Mouse (Mus musculus): ENCODE measurements around the gene Ank3. TPM values are rescaled to one million over a fixed set of nuclear protein-coding genes. Genes with fewer than 3 reads are reported as not detected.

Gene Ank3
- polyA plus RNA-seq, 1 experiment from 2014 or later: 38.7 TPM

DNA sequence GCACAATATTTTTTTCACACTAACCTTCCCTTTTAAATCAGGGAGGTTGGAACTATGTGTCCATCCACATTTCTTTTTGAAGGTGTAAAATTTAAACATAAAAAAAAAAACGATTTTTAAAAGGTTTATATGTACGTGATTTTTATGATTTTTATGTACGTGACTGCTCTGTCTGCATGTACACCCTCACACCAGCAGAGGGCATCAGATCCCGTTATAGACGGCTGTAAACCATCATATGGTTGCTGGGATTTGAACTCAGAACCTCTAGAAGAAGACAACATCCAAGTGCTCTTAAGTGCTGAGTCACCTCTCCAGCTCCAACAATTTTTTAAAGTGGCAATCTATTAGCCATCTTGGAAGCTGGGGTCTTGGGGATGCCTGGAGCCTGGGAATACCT, 605.5 kb downstream of the Ank3 start:
- WGBS: 91% methylated on average over 5 of the region's 5 CpGs
- Histone ChIP-seq H3K4me3 (no peak overlapping the region), H3K27me3 (no peaks in the 10 kb centered on the region), H3K4me1 (no peaks in the 10 kb centered on the region), H3K9ac (no peak overlapping the region), H3K9me3 (no peaks in the 10 kb centered on the region), H3K27ac (no peak overlapping the region), H3K4me2 (replicated peaks) (no peak overlapping the region), H3K36me3 (peaks cover 26% of the 10 kb centered on the region)
- no peak for ATAC-seq (ENCODE audit: insufficient number of reproducible peaks, insufficient read depth, low FRiP score, low TSS enrichment)

DNA sequence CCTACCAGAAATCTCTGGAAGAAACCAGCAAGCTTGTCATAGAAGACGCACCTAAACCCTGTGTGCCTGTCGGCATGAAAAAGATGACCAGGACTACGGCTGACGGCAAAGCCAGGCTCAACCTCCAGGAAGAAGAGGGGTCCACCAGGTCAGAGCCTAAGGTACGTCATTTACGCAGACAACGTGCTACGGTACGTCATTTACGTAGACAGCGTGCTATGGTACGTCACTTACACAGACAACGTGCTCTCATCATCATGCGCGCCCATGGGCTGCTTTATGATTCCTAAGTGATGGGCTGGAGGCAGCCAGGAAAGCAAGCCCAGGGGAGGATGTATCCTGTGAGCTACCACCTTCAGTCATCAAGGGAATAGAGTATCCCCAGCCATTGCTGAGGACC, 606.3 kb downstream of the Ank3 start:
- H3K4me3 ChIP-seq: no peak overlapping the region
- H3K9me3 ChIP-seq: no peaks in the 10 kb centered on the region
- no peak overlapping the region for H3K27ac ChIP-seq
- no peaks in the 10 kb centered on the region for H3K27me3 ChIP-seq
- peaks cover 24% of the 10 kb centered on the region for H3K36me3 ChIP-seq
- no peak for ATAC-seq (ENCODE audit: insufficient number of reproducible peaks, insufficient read depth, low FRiP score, low TSS enrichment)
- H3K4me2 ChIP-seq (replicated peaks): no peak overlapping the region
- WGBS: 97% methylated on average over 15 of the region's 15 CpGs
- no peaks in the 10 kb centered on the region for H3K4me1 ChIP-seq
- H3K9ac ChIP-seq: no peak overlapping the region

DNA sequence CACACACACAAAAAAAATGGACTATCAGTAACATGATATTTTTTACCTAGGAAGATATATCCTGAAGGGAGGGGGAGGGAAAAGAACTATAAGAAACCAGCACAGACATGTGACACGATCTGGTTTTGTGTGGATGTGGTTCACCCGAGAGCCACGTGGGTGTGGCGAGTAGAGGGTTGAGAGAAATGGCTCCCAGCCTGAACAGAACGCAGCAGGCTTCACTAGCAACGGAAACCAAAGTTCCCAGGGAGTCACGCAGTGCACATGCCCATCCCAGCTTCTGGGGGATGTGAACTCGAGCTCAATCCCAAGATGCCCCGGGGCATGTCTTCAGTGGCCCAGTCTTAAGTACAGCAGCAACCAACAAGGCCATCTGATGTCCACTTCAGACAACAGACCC, 607.8 kb downstream of the Ank3 start:
- Histone ChIP-seq H3K27ac (no peak overlapping the region), H3K4me1 (peaks cover 8% of the 10 kb centered on the region; the same call in 1 of the 2 replicates), H3K4me3 (no peak overlapping the region), H3K9me3 (no peaks in the 10 kb centered on the region), H3K9ac (no peak overlapping the region), H3K36me3 (peaks cover 21% of the 10 kb centered on the region), H3K4me2 (replicated peaks) (no peak overlapping the region), H3K27me3 (no peaks in the 10 kb centered on the region)
- 43% methylated on average over 9 of the region's 9 CpGs for WGBS
- ATAC-seq (ENCODE audit: insufficient number of reproducible peaks, insufficient read depth, low FRiP score, low TSS enrichment): no peak

DNA sequence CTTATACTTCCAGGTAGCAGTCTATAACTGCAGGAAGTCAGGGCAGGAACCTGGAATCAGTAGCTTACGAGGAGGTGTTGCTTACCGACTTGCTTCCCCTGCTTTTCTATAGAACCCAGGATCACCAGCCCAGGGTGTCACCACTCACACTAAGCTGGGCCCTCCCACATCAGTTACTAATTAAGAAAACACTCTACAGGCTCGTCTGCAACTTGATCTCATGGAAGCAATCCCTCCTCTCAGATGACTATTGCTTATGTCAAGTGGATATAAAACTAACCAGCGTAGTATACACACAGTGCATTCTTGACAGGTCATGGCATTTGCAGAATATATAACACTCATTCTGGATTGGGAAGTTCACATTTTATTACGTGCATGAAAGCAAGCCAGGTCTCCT, 613.2 kb downstream of the Ank3 start:
- H3K4me2 ChIP-seq (replicated peaks): no peak overlapping the region
- peaks cover 18% of the 10 kb centered on the region for H3K36me3 ChIP-seq
- no peak overlapping the region for H3K27ac ChIP-seq
- no peak for ATAC-seq (ENCODE audit: insufficient number of reproducible peaks, insufficient read depth, low FRiP score, low TSS enrichment)
- no peaks in the 10 kb centered on the region for H3K27me3 ChIP-seq
- peaks cover 14% of the 10 kb centered on the region; the same call in 1 of the 2 replicates for H3K4me1 ChIP-seq
- 43% methylated on average over 5 of the region's 5 CpGs for WGBS
- no peak overlapping the region for H3K4me3 ChIP-seq
- H3K9ac ChIP-seq: no peak overlapping the region
- no peaks in the 10 kb centered on the region for H3K9me3 ChIP-seq

DNA sequence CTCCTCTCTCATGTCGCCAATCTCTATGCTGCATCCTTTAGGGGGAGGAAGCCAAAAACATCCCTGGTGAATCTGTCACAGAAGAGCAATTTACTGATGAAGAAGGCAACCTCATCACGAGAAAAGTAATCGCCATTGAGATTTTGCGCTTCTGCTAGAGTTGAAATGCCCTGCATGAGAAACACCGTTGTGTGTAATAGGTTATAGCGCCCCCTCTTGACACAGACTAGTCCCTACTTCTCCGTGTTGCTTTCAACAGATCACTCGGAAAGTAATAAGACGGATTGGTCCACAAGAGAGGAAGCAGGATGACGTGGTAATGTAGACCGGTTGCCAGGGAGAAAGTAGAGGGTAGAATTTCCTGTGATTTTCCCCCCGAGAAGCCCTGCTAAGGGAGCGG, 615.4 kb downstream of the Ank3 start:
- Histone ChIP-seq H3K4me1 (peaks cover 14% of the 10 kb centered on the region; the same call in 1 of the 2 replicates), H3K9me3 (no peaks in the 10 kb centered on the region), H3K4me3 (no peak overlapping the region), H3K9ac (no peak overlapping the region), H3K27ac (no peak overlapping the region), H3K36me3 (peaks cover 18% of the 10 kb centered on the region), H3K4me2 (replicated peaks) (no peak overlapping the region), H3K27me3 (no peaks in the 10 kb centered on the region)
- 83% methylated on average over 13 of the region's 13 CpGs for WGBS
- no peak for ATAC-seq (ENCODE audit: insufficient number of reproducible peaks, insufficient read depth, low FRiP score, low TSS enrichment)

DNA sequence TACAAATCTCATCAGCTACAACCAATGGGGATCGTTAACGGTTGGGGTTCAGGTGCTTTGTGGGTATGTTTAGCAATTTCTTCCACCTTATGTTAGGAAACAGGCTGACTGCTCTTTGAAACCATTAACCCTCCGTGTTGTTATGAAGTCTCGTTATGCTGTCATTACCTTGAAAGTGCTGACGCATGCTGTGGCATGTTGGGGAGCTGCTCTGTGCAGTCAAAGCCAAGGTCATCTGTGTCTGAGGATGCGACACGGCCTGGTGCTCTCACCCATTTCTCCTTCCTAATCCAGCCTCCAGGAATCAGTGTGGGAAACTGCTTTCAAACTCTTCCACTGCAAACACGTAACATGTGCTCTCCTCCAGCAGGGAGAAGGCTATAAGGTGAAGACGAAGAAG, 616.6 kb downstream of the Ank3 start:
- Histone ChIP-seq H3K9ac (no peak overlapping the region), H3K27me3 (no peaks in the 10 kb centered on the region), H3K9me3 (no peaks in the 10 kb centered on the region), H3K4me3 (no peak overlapping the region), H3K36me3 (peaks cover 21% of the 10 kb centered on the region), H3K4me1 (peaks cover 14% of the 10 kb centered on the region; the same call in 1 of the 2 replicates), H3K4me2 (replicated peaks) (no peak overlapping the region), H3K27ac (no peak overlapping the region)
- no peak for ATAC-seq (ENCODE audit: insufficient number of reproducible peaks, insufficient read depth, low FRiP score, low TSS enrichment)
- WGBS: 89% methylated on average over 9 of the region's 9 CpGs

DNA sequence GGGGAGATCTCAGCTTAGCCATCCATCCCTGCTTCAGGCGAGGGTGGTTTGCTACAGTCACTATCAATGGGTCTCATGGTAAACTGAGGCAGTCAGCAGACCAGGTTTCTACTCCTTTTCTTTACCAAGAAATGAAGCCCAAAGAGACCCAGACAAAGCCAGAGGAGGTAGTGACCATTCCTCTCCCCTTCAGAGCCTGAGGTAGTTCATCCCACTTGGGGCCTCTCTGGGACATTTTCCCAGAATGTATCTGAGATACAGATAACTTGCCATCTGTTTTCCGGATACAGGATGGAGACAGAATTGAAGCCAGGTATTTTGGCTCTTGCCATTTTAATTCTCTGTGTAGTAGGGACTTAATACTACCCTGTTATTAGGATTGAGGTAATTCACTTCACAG, 620.1 kb downstream of the Ank3 start:
- Histone ChIP-seq H3K4me3 (no peak overlapping the region), H3K9me3 (no peaks in the 10 kb centered on the region), H3K4me2 (replicated peaks) (no peak overlapping the region), H3K9ac (no peak overlapping the region), H3K27ac (no peak overlapping the region), H3K4me1 (no peaks in the 10 kb centered on the region), H3K27me3 (no peaks in the 10 kb centered on the region), H3K36me3 (peaks cover 20% of the 10 kb centered on the region)
- ATAC-seq (ENCODE audit: insufficient number of reproducible peaks, insufficient read depth, low FRiP score, low TSS enrichment): no peak
- 84% methylated on average over 2 of the region's 2 CpGs for WGBS

DNA sequence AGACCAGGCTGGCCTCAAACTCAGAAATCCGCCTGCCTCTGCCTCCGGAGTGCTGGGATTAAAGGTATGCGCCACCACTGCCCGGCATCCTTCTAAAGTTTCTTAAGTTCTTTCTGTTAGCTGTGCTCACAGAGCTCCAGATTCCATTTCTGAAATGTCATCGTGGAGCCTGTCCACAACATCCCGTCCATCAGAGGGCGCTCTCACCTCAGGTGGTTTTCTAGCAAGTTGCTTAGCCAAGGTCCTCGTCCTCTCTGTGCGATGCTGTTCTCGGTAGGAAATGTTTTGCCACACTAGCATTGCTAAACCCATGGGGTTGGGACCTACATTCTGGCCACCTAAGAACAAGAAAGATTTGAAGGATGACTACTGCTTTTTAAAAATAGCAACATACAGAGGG, 623.1 kb downstream of the Ank3 start:
- Histone ChIP-seq H3K9me3 (no peaks in the 10 kb centered on the region), H3K27me3 (no peaks in the 10 kb centered on the region), H3K4me2 (replicated peaks) (no peak overlapping the region), H3K4me1 (no peaks in the 10 kb centered on the region), H3K36me3 (peaks cover 11% of the 10 kb centered on the region; the same call in 1 of the 2 replicates), H3K9ac (no peak overlapping the region), H3K4me3 (no peak overlapping the region), H3K27ac (no peak overlapping the region)
- ATAC-seq (ENCODE audit: insufficient number of reproducible peaks, insufficient read depth, low FRiP score, low TSS enrichment): no peak
- WGBS: 84% methylated on average over 10 of the region's 10 CpGs

DNA sequence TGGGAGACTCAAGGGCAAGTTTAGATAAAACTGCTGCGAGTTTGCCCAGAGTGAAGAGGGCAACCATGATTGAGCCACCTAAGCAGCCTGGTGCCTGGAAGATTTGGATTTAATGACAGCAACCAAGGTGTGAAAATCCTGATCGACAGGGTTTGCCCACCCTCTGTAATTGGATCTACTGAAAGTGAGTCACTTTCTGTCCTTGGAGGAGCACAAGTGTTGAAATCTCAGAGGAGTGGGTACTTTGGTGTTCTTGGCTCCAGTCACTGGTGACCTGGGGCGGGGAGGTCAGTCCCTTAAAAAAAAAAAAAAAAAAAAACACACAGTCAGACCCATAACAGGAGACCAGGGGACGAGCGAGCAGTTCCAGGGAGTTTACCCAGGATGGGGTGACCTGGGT, 624.0 kb downstream of the Ank3 start:
- WGBS: 56% methylated on average over 5 of the region's 5 CpGs
- Histone ChIP-seq H3K36me3 (peaks cover 11% of the 10 kb centered on the region; the same call in 1 of the 2 replicates), H3K27me3 (no peaks in the 10 kb centered on the region)

DNA sequence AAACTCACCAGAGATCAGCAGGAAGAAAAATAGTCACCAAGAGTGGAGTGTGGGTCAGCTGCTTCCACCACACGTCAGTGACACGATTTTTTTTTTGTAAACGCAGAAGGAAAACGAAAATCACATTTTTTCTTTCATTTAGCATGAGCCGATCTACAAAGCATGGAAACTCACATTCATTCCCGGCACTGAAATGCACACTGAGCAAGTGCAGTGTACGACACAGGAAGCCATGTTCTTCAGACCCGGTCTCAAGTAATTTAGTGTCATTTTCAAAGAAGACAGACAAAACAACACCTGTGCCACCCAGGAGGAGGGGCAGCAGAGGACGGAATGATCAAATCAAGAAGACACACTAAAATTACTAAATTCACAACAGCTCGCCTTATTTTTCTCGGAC, 625.3 kb downstream of the Ank3 start:
- 84% methylated on average over 11 of the region's 11 CpGs for WGBS

More for the DNA sequence above, 624.0 kb downstream of the Ank3 start:
- Histone ChIP-seq H3K4me3 (no peak overlapping the region), H3K9me3 (no peaks in the 10 kb centered on the region), H3K27ac (no peak overlapping the region), H3K9ac (no peak overlapping the region), H3K4me1 (no peaks in the 10 kb centered on the region), H3K4me2 (replicated peaks) (no peak overlapping the region)
- ATAC-seq (ENCODE audit: insufficient number of reproducible peaks, insufficient read depth, low FRiP score, low TSS enrichment): no peak

DNA sequence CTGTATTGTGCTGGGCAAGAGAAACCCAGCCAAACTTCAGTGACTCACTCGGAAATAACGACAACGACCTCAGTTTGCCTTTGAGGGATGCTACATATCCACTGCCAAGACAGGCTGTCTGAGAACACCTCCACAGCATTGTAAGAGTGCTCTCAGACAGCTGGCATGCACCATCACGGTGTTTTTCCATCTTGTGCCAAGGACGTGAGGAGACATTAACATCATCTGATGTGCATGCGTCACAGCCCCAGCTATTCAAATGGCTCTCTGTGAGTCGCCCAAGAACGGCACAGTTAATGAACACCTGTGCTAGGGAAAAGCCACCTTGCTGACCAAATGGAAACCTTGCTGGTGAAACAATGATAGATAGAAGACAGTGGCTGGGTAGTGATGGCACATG, 633.4 kb downstream of the Ank3 start:
- H3K4me2 ChIP-seq (replicated peaks): no peak overlapping the region
- no peaks in the 10 kb centered on the region for H3K36me3 ChIP-seq
- H3K27ac ChIP-seq: no peak overlapping the region
- H3K9me3 ChIP-seq: no peaks in the 10 kb centered on the region
- ATAC-seq (ENCODE audit: insufficient number of reproducible peaks, insufficient read depth, low FRiP score, low TSS enrichment): no peak
- no peak overlapping the region for H3K4me3 ChIP-seq
- H3K27me3 ChIP-seq: no peaks in the 10 kb centered on the region
- H3K9ac ChIP-seq: no peak overlapping the region
- WGBS: 91% methylated on average over 8 of the region's 8 CpGs
- H3K4me1 ChIP-seq: no peaks in the 10 kb centered on the region

More for the DNA sequence above, 625.3 kb downstream of the Ank3 start:
- ATAC-seq (ENCODE audit: insufficient number of reproducible peaks, insufficient read depth, low FRiP score, low TSS enrichment): no peak
- Histone ChIP-seq H3K27ac (no peak overlapping the region), H3K9me3 (no peaks in the 10 kb centered on the region), H3K4me3 (no peak overlapping the region), H3K27me3 (no peaks in the 10 kb centered on the region), H3K4me2 (replicated peaks) (no peak overlapping the region), H3K9ac (no peak overlapping the region), H3K4me1 (no peaks in the 10 kb centered on the region), H3K36me3 (peaks cover 11% of the 10 kb centered on the region; the same call in 1 of the 2 replicates)

DNA sequence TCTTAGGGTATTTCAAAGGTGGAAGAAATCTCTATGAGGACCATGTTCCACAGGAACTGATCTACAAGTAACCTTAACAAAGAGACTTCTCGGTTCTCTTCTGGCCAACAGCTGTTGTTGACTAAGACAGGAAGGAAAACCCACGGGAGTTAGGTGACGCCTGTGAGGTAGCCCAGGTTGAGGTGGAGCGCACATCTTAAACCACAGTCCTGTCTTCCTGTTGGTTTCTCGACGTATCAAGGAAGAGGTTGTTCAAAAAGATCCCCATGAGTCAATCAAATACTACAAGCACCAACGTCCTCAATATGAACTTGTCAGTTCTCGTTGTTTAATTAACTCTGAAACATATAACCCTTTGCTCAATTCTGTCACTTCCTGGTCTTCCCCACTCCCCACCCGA, 634.4 kb downstream of the Ank3 start:
- H3K4me1 ChIP-seq: no peaks in the 10 kb centered on the region
- H3K9me3 ChIP-seq: no peaks in the 10 kb centered on the region
- H3K36me3 ChIP-seq: no peaks in the 10 kb centered on the region
- no peak overlapping the region for H3K9ac ChIP-seq
- H3K4me3 ChIP-seq: no peak overlapping the region
- no peak overlapping the region for H3K4me2 ChIP-seq (replicated peaks)
- WGBS: 83% methylated on average over 9 of the region's 9 CpGs
- H3K27me3 ChIP-seq: no peaks in the 10 kb centered on the region
- no peak overlapping the region for H3K27ac ChIP-seq
- ATAC-seq (ENCODE audit: insufficient number of reproducible peaks, insufficient read depth, low FRiP score, low TSS enrichment): no peak

DNA sequence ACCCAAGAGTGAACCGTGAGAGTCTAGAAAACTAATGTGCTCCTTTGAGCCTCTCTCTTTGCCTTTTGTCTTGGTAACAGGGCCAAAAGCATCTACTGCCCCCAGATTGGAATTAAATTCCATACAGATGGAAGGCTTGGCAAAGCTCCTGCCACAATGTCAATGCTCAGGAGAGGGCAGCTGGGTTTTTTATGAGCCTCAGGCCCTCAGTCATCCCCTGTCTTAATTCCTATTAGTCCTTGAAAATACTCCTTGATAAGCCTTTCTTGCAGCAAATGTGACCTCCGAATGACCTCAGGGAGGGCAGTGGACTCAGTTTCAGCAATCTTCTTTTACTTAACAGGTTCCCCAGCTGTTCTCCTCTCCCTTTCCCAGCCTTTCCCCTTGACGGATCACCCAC, 635.3 kb downstream of the Ank3 start:
- Histone ChIP-seq H3K27ac (no peak overlapping the region), H3K9ac (no peak overlapping the region)
- 73% methylated on average over 3 of the region's 3 CpGs for WGBS

More for the DNA sequence above, 635.3 kb downstream of the Ank3 start:
- Histone ChIP-seq H3K27me3 (no peaks in the 10 kb centered on the region), H3K4me2 (replicated peaks) (no peak overlapping the region), H3K36me3 (no peaks in the 10 kb centered on the region), H3K4me1 (no peaks in the 10 kb centered on the region), H3K9me3 (no peaks in the 10 kb centered on the region), H3K4me3 (no peak overlapping the region)
- no peak for ATAC-seq (ENCODE audit: insufficient number of reproducible peaks, insufficient read depth, low FRiP score, low TSS enrichment)
